Mouse (Mus musculus): Measurements from ENCODE around the gene Sfxn4. TPM values are rescaled to one million over a fixed set of nuclear protein-coding genes. Genes with fewer than 3 reads are reported as not detected.

The Sfxn4 gene
- total and polyA plus RNA-seq, 3 experiments = 2.2 to 3.9 (median 3.1) TPM

- in situ Hi-C loops (cut with MboI; ENCODE audit: low pct_ligation_motif_present, low pct_unique_long_range_greater_than_20kb, low sequenced_read_pairs) = no loop called here
- Histone ChIP-seq H3K4me2 (ENCODE audit: insufficient read depth, low read depth, poor library complexity, severe bottlenecking) (no peak overlapping the region), H3K79me2 (replicated peaks; ENCODE audit: control insufficient read depth, extremely low read depth, insufficient read depth, poor library complexity, severe bottlenecking) (peaks cover 17% of the 10 kb centered on the region), H3K36me3 (replicated peaks in 1 of 2; ENCODE audit: control insufficient read depth in 1 of 2, insufficient read depth in 1 of 2, low read length in 1 of 2) (peaks cover 0 to 2% of the 10 kb centered on the region in 2 experiments), H3K27ac (ENCODE audit: insufficient read depth, low read depth) (no peak overlapping the region), H3K4me3 (replicated peaks in 1 of 3; ENCODE audit: low read depth in 2 of 3, low read length in 2 of 3, poor library complexity in 1 of 3) (no peak overlapping the region), H3K27me3 (replicated peaks) (peaks cover 4% of the 10 kb centered on the region), H3K9me3 (replicated peaks; ENCODE audit: low read length) (no peaks in the 10 kb centered on the region), H3K4me1 (ENCODE audit: control insufficient read depth in 1 of 2, insufficient read depth in 2 of 2) (peaks cover 0 to 10% of the 10 kb centered on the region in 2 experiments; a peak in 2 of 4 replicates), H3K9ac (ENCODE audit: insufficient read depth, low read depth) (no peak overlapping the region)
- DNase-seq (ENCODE audit: extremely low read depth) = no peak
- TF ChIP-seq IRF4 (IDR thresholded peaks at IDR 0.05; ENCODE audit: low read depth, low read length) (no peak), ELF1 (IDR thresholded peaks at IDR 0.05; ENCODE audit: low read depth, low read length) (no peak), RAD21 (IDR thresholded peaks at IDR 0.05; ENCODE audit: low read depth, low read length) (no peak), E2F4 (IDR thresholded peaks at IDR 0.05; ENCODE audit: insufficient replicate concordance, low read depth, low read length) (no peak), RCOR1 (conservative IDR thresholded peaks at IDR 0.05; ENCODE audit: low read depth, low read length) (no peak), CTCF (conservative IDR thresholded peaks at IDR 0.05 in 1 of 2, IDR thresholded peaks at IDR 0.05 in 1 of 2; ENCODE audit: low read depth in 2 of 2, low read length in 2 of 2) (no peak), MAX (IDR thresholded peaks at IDR 0.05; ENCODE audit: low read length) (no peak), PAX5 (IDR thresholded peaks at IDR 0.05; ENCODE audit: low read length) (no peak)
- dilution Hi-C loops (cut with MboI; ENCODE audit: extremely low pct_ligation_motif_present, extremely low pct_unique_long_range_greater_than_20kb, low sequenced_read_pairs) = no loop called here
Observed at GRCm38 (mm10) chr19:60793170-60793707, 68.0 kb downstream of the Sfxn4 start.

GRCm38 (mm10) chr19:60791164-60791563, 70.1 kb downstream of the Sfxn4 start:
- Histone ChIP-seq H3K27ac (ENCODE audit: insufficient read depth, low read depth) (peak overlapping the region; percentile 95), H3K9ac (ENCODE audit: insufficient read depth, low read depth) (peak overlapping the region; percentile 75)

GRCm38 (mm10) chr19:60790551-60791161, 70.6 kb downstream of the Sfxn4 start, which contains the start of gene Eif3a:
Eif3a (minus strand) TSS chr19:60790658.
- Histone ChIP-seq H3K27ac (ENCODE audit: insufficient read depth, low read depth) (peak within 1 kb of the TSS; percentile 95), H3K36me3 (replicated peaks in 1 of 2; ENCODE audit: control insufficient read depth in 1 of 2, insufficient read depth in 1 of 2, low read length in 1 of 2) (peaks cover 0 to 6% of the 10 kb centered on the region in 2 experiments), H3K9me3 (replicated peaks; ENCODE audit: low read length) (no peaks in the 10 kb centered on the region), H3K4me3 (replicated peaks in 1 of 3; ENCODE audit: low read depth in 2 of 3, low read length in 2 of 3, poor library complexity in 1 of 3) (peak within 1 kb of the TSS; percentile 81 to 96 (median 92)), H3K4me1 (ENCODE audit: control insufficient read depth in 1 of 2, insufficient read depth in 2 of 2) (peaks cover 0 to 25% of the 10 kb centered on the region in 2 experiments; a peak in 2 of 4 replicates), H3K79me2 (replicated peaks; ENCODE audit: control insufficient read depth, extremely low read depth, insufficient read depth, poor library complexity, severe bottlenecking) (peaks cover 38% of the 10 kb centered on the region), H3K4me2 (ENCODE audit: insufficient read depth, low read depth, poor library complexity, severe bottlenecking) (peak within 1 kb of the TSS; percentile 90), H3K27me3 (replicated peaks) (no peaks in the 10 kb centered on the region), H3K9ac (ENCODE audit: insufficient read depth, low read depth) (peak within 1 kb of the TSS; percentile 99)
- DNase-seq (ENCODE audit: extremely low read depth) = peak; percentile 92
- dilution Hi-C loops (cut with MboI; ENCODE audit: extremely low pct_ligation_motif_present, extremely low pct_unique_long_range_greater_than_20kb, low sequenced_read_pairs) = no loop called here
- in situ Hi-C loops (cut with MboI; ENCODE audit: low pct_ligation_motif_present, low pct_unique_long_range_greater_than_20kb, low sequenced_read_pairs) = no loop called here
- TF ChIP-seq MAFK (IDR thresholded peaks at IDR 0.05; ENCODE audit: insufficient replicate concordance, low read length) (0 out of 2 replicates have a peak, but pooled peaks have one; percentile 23), BHLHE40 (IDR thresholded peaks at IDR 0.05; ENCODE audit: low read depth, low read length) (peak; percentile 49; the same call in 1 of the 2 replicates), MYC (IDR thresholded peaks at IDR 0.05; ENCODE audit: low read depth, low read length) (peak; percentile 99), POLR2A (IDR thresholded peaks at IDR 0.05; ENCODE audit: low read depth, low read length) (peak; percentile 92), SMC3 (IDR thresholded peaks at IDR 0.05; ENCODE audit: low read depth, low read length) (no peak), E2F4 (IDR thresholded peaks at IDR 0.05; ENCODE audit: insufficient replicate concordance, low read depth, low read length) (peak; percentile 74; the same call in 1 of the 2 replicates), IRF4 (IDR thresholded peaks at IDR 0.05; ENCODE audit: low read depth, low read length) (peak; percentile 73), NRF1 (IDR thresholded peaks at IDR 0.05; ENCODE audit: low read depth, low read length) (peak; percentile 98), SIN3A (IDR thresholded peaks at IDR 0.05; ENCODE audit: low read length) (peak; percentile 42; the same call in 1 of the 2 replicates), JUND (conservative IDR thresholded peaks at IDR 0.05; ENCODE audit: low read depth, low read length) (0 out of 2 replicates have a peak, but pooled peaks have one; percentile 12), JUN (IDR thresholded peaks at IDR 0.05; ENCODE audit: insufficient read depth, low read depth, low read length) (no peak), ETS1 (conservative IDR thresholded peaks at IDR 0.05; ENCODE audit: low read depth, low read length) (peak; percentile 42), GABPA (IDR thresholded peaks at IDR 0.05; ENCODE audit: insufficient replicate concordance, low read depth, low read length) (no peak), RAD21 (IDR thresholded peaks at IDR 0.05; ENCODE audit: low read depth, low read length) (no peak), NELFE (IDR thresholded peaks at IDR 0.05; ENCODE audit: low read depth, low read length) (peak; percentile 97), USF1 (IDR thresholded peaks at IDR 0.05; ENCODE audit: low read depth, low read length) (peak; percentile 90)

More at GRCm38 (mm10) chr19:60791164-60791563, 70.1 kb downstream of the Sfxn4 start:
- Histone ChIP-seq H3K27me3 (replicated peaks) (no peaks in the 10 kb centered on the region), H3K4me2 (ENCODE audit: insufficient read depth, low read depth, poor library complexity, severe bottlenecking) (peak overlapping the region; percentile 90), H3K9me3 (replicated peaks; ENCODE audit: low read length) (no peaks in the 10 kb centered on the region), H3K4me3 (replicated peaks in 1 of 3; ENCODE audit: low read depth in 2 of 3, low read length in 2 of 3, poor library complexity in 1 of 3) (peak overlapping the region; percentile 77 to 96 (median 92)), H3K79me2 (replicated peaks; ENCODE audit: control insufficient read depth, extremely low read depth, insufficient read depth, poor library complexity, severe bottlenecking) (peaks cover 33% of the 10 kb centered on the region), H3K4me1 (ENCODE audit: control insufficient read depth in 1 of 2, insufficient read depth in 2 of 2) (peaks cover 0 to 20% of the 10 kb centered on the region in 2 experiments; a peak in 2 of 4 replicates), H3K36me3 (replicated peaks in 1 of 2; ENCODE audit: control insufficient read depth in 1 of 2, insufficient read depth in 1 of 2, low read length in 1 of 2) (peaks cover 0 to 5% of the 10 kb centered on the region in 2 experiments)
- TF ChIP-seq CHD2 (IDR thresholded peaks at IDR 0.05; ENCODE audit: low read length) (0 out of 2 replicates have a peak, but pooled peaks have one; percentile 6), ETS1 (conservative IDR thresholded peaks at IDR 0.05; ENCODE audit: low read depth, low read length) (no peak), MAZ (IDR thresholded peaks at IDR 0.05; ENCODE audit: low read depth, low read length) (peak; percentile 6; the same call in 1 of the 2 replicates), KAT2A (IDR thresholded peaks at IDR 0.05; ENCODE audit: insufficient replicate concordance, low read length) (no peak), MAFK (IDR thresholded peaks at IDR 0.05; ENCODE audit: insufficient replicate concordance, low read length) (0 out of 2 replicates have a peak, but pooled peaks have one; percentile 1), JUND (conservative IDR thresholded peaks at IDR 0.05; ENCODE audit: low read depth, low read length) (0 out of 2 replicates have a peak, but pooled peaks have one; percentile 5)
- in situ Hi-C loops (cut with MboI; ENCODE audit: low pct_ligation_motif_present, low pct_unique_long_range_greater_than_20kb, low sequenced_read_pairs) (no loop called here), dilution Hi-C loops (cut with MboI; ENCODE audit: extremely low pct_ligation_motif_present, extremely low pct_unique_long_range_greater_than_20kb, low sequenced_read_pairs) (no loop called here)
- no peak for DNase-seq (ENCODE audit: extremely low read depth)
